Mouse (Mus musculus): ENCODE results near the gene Dnajb9. TPM values are rescaled to one million over a fixed set of nuclear protein-coding genes. Genes with fewer than 3 reads are reported as not detected.

Gene Dnajb9
- polyA plus RNA-seq (2015; fragmentation: Nextera tagmentation; extraction: Ambion mirVana): 81.2 and 85.6 TPM in 2 replicates

DNA sequence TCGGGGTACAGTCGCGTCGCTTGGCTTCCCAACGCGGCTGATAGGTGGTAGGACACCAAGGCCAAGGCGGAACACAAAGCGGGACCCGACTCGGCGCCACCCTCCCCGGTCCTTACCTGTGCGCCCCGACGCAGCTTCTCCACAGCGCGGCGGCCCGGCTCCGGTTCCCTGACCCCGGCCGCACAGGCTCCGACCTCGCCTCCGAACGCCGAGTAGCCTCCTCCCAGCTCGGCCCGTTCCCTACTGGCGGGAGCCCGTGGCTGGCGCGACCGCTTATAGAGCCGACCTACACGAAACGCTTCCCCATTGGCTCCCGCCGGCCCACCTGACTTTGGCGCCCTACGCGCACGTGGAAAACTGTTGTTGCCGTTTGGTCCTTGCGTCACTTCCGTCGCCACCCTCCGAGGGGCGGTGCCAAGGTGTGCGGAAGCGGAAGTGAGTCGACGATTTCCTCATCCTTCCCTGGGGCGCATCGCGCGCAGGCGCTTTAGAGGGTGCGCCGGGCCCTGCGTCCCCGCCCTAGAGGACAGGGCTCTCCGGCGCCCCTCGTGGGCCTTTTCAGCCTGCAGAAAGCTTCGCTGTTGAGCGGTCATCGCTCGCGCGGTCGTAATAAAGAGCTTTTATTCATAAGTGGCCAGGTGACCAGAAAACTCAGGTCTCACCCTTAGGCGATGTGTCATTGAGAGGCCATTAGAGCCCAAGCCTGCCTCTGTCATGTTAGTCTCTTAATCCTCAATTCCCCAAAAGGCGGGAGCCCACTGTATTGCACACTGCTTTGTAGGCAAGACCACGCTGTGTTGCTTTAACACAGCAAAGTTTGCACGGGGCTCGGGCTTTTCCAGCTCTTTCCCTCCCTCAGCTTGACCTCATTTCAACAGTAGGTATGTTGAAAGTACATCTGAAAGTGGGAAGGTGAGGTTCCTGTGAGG lies at the start of gene Dnajb9:
Gene Dnajb9 (minus strand): TSS at position 503 of the 929 bp plus-strand sequence.
- H3K9me3 ChIP-seq (ENCODE audit: control insufficient read depth): no peaks in the 10 kb centered on the region
- H3K4me3 ChIP-seq (ENCODE audit: low read depth, low read length): peak within 1 kb of the TSS; percentile 99
- under 1% methylated on average over 77 of the region's 77 CpGs for WGBS
- TF ChIP-seq CTCF (IDR thresholded peaks at IDR 0.05; ENCODE audit: low read depth): peak; percentile 89
- H3K36me3 ChIP-seq (ENCODE audit: control insufficient read depth, insufficient read depth): peaks cover 5% of the 10 kb centered on the region; the same call in 1 of the 2 replicates
- no peaks in the 10 kb centered on the region for H3K27me3 ChIP-seq (replicated peaks; ENCODE audit: control insufficient read depth, insufficient read depth, low read length)
- peak within 1 kb of the TSS; percentile 96 for H3K9ac ChIP-seq (ENCODE audit: low read depth, low read length)
- H3K4me2 ChIP-seq (replicated peaks; ENCODE audit: low read depth): peak within 1 kb of the TSS; percentile 83
- H3K27ac ChIP-seq (ENCODE audit: low read depth, low read length): peak within 1 kb of the TSS; percentile 96
- peak; percentile 99 for ATAC-seq
- no peaks in the 10 kb centered on the region for H3K4me1 ChIP-seq (replicated peaks; ENCODE audit: control insufficient read depth, insufficient read depth, low read length)

DNA sequence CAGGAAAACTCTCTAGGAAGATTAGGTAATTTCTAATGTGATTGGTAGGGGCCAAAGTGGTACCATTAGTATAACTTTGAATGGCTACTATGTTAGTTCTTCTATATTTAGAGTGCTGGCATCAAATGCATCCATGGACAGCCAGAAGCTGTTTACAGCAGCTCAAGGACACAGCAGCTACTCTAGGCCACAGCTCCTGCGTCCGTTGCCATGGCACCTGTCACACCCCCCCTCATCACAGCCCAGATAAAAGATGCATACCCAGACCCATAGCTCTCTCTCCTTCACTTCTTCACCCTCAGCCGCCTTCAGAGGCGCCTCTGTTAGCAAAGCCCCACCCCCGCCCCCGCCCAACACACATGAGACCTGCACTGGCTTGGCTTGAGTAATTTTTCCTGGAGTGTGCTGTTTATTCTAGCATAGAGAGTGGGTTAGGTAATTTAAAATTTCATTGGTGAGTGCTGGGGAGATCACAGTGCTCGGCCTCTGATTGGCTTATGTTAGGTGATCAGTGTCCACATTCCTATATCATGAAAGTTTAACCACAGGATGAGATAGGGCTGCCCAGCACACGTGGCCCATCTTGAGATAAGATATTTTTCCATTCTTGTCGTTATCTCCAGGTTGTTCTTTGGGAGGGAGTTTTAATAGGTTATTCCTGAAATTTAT lies 38.3 kb upstream of the Dnajb9 start:
- H3K9me3 ChIP-seq (ENCODE audit: control insufficient read depth): no peaks in the 10 kb centered on the region
- no peak overlapping the region for H3K9ac ChIP-seq (ENCODE audit: low read depth, low read length)
- H3K27ac ChIP-seq (ENCODE audit: low read depth, low read length): no peak overlapping the region
- H3K36me3 ChIP-seq (ENCODE audit: control insufficient read depth, insufficient read depth): no peaks in the 10 kb centered on the region
- WGBS: 50% methylated on average over 9 of the region's 9 CpGs
- no peak overlapping the region for H3K4me3 ChIP-seq (ENCODE audit: low read depth, low read length)
- peak; percentile 85 for ATAC-seq
- no peaks in the 10 kb centered on the region for H3K4me1 ChIP-seq (replicated peaks; ENCODE audit: control insufficient read depth, insufficient read depth, low read length)
- no peak overlapping the region for H3K4me2 ChIP-seq (replicated peaks; ENCODE audit: low read depth)
- no peak for TF ChIP-seq CTCF (IDR thresholded peaks at IDR 0.05; ENCODE audit: low read depth)
- no peaks in the 10 kb centered on the region for H3K27me3 ChIP-seq (replicated peaks; ENCODE audit: control insufficient read depth, insufficient read depth, low read length)

DNA sequence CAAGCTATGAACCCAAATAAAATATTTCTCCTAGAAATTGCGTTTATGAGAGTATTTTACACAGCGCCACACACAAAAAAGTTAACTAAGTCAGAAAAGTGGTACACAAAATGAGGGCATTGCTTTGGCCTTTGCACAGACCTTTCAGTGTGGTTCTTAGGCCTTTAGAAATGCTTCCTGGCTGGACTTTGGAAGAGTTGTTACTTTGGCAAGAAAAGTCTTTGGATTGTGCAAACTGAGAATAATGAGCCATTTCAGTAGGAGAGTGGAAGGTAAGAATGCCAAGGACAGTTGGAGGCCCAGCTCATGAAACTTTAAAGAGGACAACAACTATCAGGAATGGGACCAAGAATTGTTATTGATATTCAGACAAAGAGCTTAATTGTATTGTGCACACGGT lies 35.6 kb upstream of the Dnajb9 start:
- Histone ChIP-seq H3K4me1 (replicated peaks; ENCODE audit: control insufficient read depth, insufficient read depth, low read length) (no peaks in the 10 kb centered on the region), H3K27ac (ENCODE audit: low read depth, low read length) (no peak overlapping the region), H3K4me2 (replicated peaks; ENCODE audit: low read depth) (no peak overlapping the region), H3K9me3 (ENCODE audit: control insufficient read depth) (no peaks in the 10 kb centered on the region), H3K36me3 (ENCODE audit: control insufficient read depth, insufficient read depth) (no peaks in the 10 kb centered on the region), H3K9ac (ENCODE audit: low read depth, low read length) (no peak overlapping the region), H3K27me3 (replicated peaks; ENCODE audit: control insufficient read depth, insufficient read depth, low read length) (no peaks in the 10 kb centered on the region), H3K4me3 (ENCODE audit: low read depth, low read length) (no peak overlapping the region)
- ATAC-seq: no peak
- TF ChIP-seq CTCF (IDR thresholded peaks at IDR 0.05; ENCODE audit: low read depth): no peak
- WGBS: 87% methylated on average over 3 of the region's 3 CpGs

DNA sequence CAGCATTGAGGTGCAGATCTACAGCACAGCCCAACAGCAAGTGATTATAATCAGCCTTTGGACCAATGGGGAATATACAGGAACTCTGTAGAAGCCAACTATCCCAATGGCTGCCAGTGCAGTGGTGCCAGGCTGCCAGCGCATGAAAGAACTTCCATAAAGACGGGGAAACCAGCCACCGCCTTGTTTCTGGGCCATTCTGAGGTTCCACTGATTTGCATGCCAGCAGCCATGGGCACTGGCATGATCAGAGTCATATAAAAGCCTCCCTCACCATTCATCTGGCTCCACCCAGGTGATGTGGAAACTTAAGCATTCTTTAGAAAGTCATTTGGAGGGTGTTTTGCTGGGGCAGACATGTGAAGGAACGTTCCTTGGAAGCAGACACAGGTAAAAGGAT lies 32.3 kb upstream of the Dnajb9 start:
- TF ChIP-seq CTCF (IDR thresholded peaks at IDR 0.05; ENCODE audit: low read depth): no peak
- Histone ChIP-seq H3K4me2 (replicated peaks; ENCODE audit: low read depth) (no peak overlapping the region), H3K4me3 (ENCODE audit: low read depth, low read length) (no peak overlapping the region), H3K4me1 (replicated peaks; ENCODE audit: control insufficient read depth, insufficient read depth, low read length) (no peaks in the 10 kb centered on the region), H3K9me3 (ENCODE audit: control insufficient read depth) (no peaks in the 10 kb centered on the region), H3K9ac (ENCODE audit: low read depth, low read length) (no peak overlapping the region), H3K27me3 (replicated peaks; ENCODE audit: control insufficient read depth, insufficient read depth, low read length) (no peaks in the 10 kb centered on the region), H3K27ac (ENCODE audit: low read depth, low read length) (no peak overlapping the region), H3K36me3 (ENCODE audit: control insufficient read depth, insufficient read depth) (no peaks in the 10 kb centered on the region)
- WGBS: 84% methylated on average over 4 of the region's 4 CpGs
- no peak for ATAC-seq

DNA sequence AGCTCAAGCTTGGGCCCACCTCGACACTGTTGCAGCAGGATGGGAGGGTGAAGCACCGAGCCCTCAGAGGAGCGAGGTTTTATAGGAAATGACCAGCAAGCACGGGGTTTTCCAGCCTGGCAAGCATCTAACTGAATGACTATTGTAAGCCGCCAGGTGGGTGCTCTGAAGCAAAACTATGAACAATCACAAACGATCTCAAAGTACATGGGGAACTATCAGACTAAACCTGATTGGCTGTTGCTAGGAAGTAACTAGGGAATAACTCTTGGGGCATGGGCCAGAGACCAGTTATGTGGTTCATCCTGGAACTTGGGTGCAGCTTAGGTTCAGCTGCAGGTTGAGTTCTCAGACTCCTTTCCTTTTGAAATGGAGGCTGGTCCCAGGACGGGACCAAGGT lies 31.0 kb upstream of the Dnajb9 start:
- no peaks in the 10 kb centered on the region for H3K4me1 ChIP-seq (replicated peaks; ENCODE audit: control insufficient read depth, insufficient read depth, low read length)
- H3K9me3 ChIP-seq (ENCODE audit: control insufficient read depth): no peaks in the 10 kb centered on the region
- no peaks in the 10 kb centered on the region for H3K36me3 ChIP-seq (ENCODE audit: control insufficient read depth, insufficient read depth)
- H3K4me2 ChIP-seq (replicated peaks; ENCODE audit: low read depth): no peak overlapping the region
- no peak overlapping the region for H3K9ac ChIP-seq (ENCODE audit: low read depth, low read length)
- no peak overlapping the region for H3K4me3 ChIP-seq (ENCODE audit: low read depth, low read length)
- TF ChIP-seq CTCF (IDR thresholded peaks at IDR 0.05; ENCODE audit: low read depth): no peak
- 66% methylated on average over 7 of the region's 7 CpGs for WGBS
- no peaks in the 10 kb centered on the region for H3K27me3 ChIP-seq (replicated peaks; ENCODE audit: control insufficient read depth, insufficient read depth, low read length)
- H3K27ac ChIP-seq (ENCODE audit: low read depth, low read length): no peak overlapping the region
- no peak for ATAC-seq

DNA sequence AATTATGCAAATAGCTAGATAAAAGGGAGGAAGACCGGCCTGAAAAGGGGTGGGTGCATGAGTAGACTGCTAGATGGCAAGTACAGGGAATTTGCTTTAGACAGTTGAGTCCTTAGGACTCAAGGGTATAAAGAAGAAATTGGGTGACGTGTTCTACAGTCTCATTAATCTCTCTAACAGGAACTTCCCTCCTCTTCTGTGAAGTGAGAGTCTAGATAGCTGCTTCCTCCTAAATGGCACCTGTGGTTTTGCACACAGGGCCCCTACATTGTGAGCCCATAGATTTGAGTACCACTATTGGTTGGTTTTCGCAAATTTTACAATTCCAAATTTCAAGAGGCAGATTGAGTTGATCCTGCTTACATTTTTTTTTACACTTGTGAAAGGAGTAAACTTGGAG lies 14.5 kb upstream of the Dnajb9 start:
- Histone ChIP-seq H3K4me1 (replicated peaks; ENCODE audit: control insufficient read depth, insufficient read depth, low read length) (no peaks in the 10 kb centered on the region), H3K9ac (ENCODE audit: low read depth, low read length) (no peak overlapping the region), H3K9me3 (ENCODE audit: control insufficient read depth) (no peaks in the 10 kb centered on the region), H3K27ac (ENCODE audit: low read depth, low read length) (no peak overlapping the region), H3K27me3 (replicated peaks; ENCODE audit: control insufficient read depth, insufficient read depth, low read length) (no peaks in the 10 kb centered on the region), H3K4me2 (replicated peaks; ENCODE audit: low read depth) (no peak overlapping the region), H3K36me3 (ENCODE audit: control insufficient read depth, insufficient read depth) (no peaks in the 10 kb centered on the region), H3K4me3 (ENCODE audit: low read depth, low read length) (no peak overlapping the region)
- WGBS: 72% methylated on average over 3 of the region's 3 CpGs
- TF ChIP-seq CTCF (IDR thresholded peaks at IDR 0.05; ENCODE audit: low read depth): no peak
- ATAC-seq: no peak

All from intestine, postnatal 0 days (tissue).